Mouse (Mus musculus): Measurements from ENCODE around the gene Jpt1.

GRCm38 (mm10) chr11:115514238-115514663 is at the start of gene Jpt1:
- TF ChIP-seq CTCF (IDR thresholded peaks at IDR 0.05; ENCODE audit: low read depth): no peak
- peak; percentile 53; the same call in 1 of the 2 replicates for TF ChIP-seq EP300 (IDR thresholded peaks at IDR 0.05; ENCODE audit: low read depth)
